Mouse (Mus musculus): ENCODE data around the gene Runx1.

DNA sequence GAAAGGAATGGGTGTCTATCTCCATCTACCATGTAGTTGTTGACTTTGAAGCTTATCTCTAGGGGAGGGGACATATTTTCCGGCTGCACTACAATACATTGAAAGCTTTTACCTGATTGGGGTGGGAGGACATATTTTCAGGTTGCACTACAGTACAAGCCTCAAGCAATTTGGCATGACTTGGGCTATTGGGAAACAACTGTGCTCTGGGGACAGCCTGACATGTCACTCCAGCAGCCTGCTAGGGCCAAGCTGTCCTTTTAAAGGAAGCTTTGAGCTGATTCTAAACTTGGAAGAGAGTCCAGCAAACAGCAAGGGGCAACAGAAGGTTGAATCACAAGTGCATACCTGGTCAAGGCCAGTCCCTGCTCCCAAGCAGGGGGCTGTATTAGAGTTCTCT lies 270.9 kb downstream of the Runx1 start:
- no peak for TF ChIP-seq FLI1 (IDR thresholded peaks at IDR 0.05; ENCODE audit: low read length)
- no peak for TF ChIP-seq GATA1 (IDR thresholded peaks at IDR 0.05; ENCODE audit: borderline replicate concordance, low read length)

All from megakaryocyte, embryonic 14.5 days (primary cell).